Mouse (Mus musculus) adrenal gland, postnatal 36 days (tissue): ENCODE measurements around the gene Ctnnb1. TPM values are rescaled to one million over a fixed set of nuclear protein-coding genes. Genes with fewer than 3 reads are reported as not detected.
A peak's percentile ranks its signal among the peaks of the same experiment; 100 is the strongest.

Source experiments
- DNase-seq, 2 experiments: peaks; one replicate each; pipeline ENCODE4 v3.0.0; 2021; ENCODE audit warnings: mixed read lengths in 1 of 2
- total RNA-seq, 2 experiments: library from RNA; stranded (reverse); gene quantifications; 2 replicates each; pipeline ENCODE4 v1.2.3; 2021

Gene Ctnnb1
- total RNA-seq, 2 experiments from 2014 or later = 873 to 1,015 TPM

DNA sequence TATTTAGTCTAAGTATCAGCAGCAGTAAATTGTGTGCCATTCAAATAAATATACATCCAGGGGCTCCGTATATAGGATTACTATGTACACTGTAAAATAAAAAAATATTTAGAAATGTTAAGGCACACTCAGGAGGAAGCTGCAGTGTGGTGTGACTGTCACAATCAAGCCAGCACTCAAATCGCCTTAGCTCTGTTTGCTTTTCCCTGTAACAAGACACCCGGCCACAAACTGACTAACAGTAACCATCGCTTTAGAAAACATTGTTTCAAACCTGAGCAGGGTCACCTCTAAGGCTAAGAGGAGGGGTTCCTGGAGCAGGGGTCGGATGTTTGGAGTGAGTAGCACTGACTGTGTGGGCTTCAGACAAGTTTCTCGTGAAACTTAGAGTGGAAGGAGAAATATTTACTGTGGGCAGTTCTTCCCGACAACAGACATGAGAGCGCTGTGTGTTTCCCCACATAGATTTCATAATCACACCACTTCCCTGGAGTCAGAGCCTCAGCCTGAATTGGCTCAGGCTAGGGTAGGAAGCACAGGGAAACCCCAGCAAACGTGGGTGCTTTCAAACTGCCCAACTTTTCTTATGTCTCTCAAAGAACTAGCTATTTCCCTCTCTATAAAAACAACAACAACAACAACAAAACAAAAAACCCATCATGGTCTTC lies 1.9 kb upstream of the Ctnnb1 start:
- DNase-seq = no peak

DNA sequence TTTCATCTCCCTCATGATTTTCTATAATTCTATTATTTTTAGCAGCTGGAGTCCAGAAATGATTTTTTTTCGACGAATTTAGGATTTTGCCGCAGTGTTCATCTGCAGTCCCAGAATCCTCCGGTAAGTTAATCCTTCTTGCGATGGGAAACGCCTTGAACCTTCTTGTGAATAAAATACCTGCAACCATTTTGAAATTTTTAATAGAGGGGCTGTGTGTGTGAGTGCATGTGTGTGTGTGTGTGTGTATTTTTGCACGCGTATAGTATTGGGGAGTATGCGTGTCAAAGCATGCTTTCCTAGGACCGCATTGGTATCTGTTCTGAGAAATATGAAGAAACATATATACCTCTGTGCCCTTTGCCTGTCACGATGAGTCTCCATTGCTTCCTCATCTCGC lies 1.0 kb downstream of the Ctnnb1 start:
- no peak for DNase-seq

DNA sequence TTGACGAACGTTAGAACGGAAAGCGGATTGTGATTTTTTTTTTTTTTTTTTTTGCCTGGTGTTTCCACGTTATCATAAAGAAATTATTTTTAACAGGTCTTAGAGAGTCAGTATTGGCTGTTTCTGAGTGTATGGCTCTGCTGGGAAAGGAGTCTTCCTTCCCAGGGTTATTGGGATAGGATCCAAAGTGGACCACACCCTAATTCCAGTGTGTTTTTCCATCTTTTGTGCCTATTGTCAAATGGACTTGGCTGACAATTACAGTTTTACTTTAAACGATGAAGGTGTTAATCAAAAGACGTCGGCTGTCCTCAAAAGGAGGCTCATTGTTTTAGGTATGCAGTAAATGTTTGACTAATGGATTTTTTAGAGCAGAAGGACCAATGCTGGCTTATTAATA lies 1.8 kb downstream of the Ctnnb1 start:
- no peak for DNase-seq

DNA sequence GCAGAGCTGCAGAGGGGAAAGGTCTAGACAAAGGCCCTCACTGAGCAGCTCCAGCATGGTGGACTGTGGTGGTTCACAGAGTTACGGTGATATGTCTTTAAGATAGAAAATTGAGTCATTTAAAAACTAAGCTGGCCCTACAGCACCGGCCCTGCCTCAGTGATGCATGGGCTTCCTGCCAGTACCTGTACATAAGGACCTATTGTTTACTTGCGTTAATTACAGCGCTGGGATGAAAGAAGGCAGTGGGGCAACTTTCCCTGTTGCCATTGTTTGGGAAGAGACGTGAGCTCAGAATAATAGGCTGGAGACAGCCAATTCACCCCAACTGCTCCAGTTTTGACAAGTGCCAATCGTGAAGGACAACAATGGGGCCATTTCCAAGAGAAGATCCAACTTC lies 3.4 kb downstream of the Ctnnb1 start:
- no peak for DNase-seq

DNA sequence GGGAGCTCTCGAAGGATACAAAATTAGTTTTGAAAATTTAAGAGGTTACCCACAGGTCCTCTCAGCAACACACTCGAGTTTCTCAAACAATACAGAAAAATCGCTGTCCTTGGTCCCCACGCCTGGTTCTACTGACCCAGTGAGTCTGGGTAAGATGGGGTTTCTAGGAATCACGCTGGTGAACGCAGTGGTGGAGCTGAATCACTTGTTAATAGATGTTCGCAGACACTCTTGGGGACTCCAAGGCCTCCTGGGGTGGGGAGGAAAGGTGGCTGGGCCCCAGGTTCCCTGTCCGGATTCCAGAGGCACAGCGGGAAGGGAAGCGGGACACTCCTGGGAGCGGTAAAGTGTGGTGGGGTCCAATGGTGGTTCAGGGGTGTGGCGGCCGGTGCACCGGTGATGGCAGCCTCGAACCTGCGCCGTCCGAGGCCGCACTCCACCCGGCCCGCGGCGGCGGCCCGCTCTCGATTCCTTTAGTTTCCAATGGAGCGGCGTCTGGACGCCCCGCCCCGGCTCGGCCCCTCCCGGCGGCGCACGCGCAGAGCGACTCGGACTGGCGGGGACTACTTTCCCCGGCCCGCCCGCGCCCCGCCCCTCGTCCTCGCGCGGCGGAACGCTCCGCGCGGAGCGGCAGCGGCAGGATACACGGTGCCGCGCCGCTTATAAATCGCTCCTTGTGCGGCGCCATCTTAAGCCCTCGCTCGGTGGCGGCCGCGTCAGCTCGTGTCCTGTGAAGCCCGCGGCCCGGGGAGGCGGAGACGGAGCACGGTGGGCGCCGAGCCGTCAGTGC lies 4.0 kb downstream of the Ctnnb1 start:
- DNase-seq = peak; percentile 99

DNA sequence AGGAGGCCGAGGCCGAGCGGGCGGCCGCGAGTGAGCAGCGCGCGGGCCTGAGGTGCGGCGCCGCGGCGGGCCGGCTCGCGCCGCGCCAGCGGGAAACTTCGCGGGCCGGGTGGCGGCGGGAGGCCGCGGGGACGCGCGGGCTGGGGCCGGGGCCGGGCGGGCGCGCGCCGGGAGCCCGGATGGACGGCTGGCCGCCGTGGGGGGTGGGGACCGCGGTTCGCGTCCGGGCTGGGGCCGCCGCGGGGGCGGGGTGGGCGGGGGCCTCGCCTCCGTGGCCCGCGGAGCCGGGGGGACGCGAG lies 4.5 kb downstream of the Ctnnb1 start:
- peak in 1 of 2 experiments; percentile 86 for DNase-seq

DNA sequence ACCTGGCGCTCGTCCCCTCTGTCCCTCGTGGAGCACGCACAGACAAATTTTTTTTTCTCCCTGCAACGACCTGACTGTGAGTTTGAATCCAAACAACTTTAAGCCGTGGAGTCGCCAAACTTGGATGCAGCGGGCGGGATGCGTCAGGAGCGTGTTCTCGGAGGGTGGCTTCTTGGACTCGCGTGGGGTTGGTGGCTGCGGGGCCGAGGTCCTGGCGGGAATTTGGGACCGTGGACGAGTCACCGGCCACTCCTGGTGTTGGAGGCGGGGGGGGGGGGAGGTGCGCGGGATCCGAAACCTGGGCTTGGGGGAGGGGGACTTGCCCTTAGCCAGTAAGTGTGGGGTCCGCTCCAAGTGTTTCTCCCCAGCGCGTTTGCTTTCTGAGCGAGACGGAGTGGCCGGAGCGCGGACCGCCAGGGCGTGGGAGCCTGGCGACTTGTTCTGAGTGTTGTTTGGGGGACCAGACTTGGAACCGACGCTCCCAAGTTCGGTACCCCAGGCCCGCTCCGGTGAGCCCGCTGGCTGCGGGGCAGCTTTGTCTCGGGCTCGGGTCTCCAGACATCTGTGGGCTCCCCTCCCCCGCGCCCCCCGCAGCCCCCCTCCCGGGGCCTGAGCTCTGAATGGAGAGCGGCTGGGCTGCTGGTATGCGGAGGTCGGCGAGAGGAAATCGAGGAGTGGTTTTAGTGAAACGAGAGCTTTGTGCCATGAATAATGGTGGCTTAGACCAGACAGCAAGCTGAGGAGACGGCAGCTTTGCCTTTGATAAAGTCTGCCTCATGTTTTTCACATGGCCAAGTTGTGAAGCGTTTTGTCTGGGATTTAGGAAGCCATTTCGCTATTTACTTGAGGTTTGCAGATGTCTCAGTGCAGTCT lies 5.1 kb downstream of the Ctnnb1 start:
- DNase-seq = peak; percentile 35 to 63

DNA sequence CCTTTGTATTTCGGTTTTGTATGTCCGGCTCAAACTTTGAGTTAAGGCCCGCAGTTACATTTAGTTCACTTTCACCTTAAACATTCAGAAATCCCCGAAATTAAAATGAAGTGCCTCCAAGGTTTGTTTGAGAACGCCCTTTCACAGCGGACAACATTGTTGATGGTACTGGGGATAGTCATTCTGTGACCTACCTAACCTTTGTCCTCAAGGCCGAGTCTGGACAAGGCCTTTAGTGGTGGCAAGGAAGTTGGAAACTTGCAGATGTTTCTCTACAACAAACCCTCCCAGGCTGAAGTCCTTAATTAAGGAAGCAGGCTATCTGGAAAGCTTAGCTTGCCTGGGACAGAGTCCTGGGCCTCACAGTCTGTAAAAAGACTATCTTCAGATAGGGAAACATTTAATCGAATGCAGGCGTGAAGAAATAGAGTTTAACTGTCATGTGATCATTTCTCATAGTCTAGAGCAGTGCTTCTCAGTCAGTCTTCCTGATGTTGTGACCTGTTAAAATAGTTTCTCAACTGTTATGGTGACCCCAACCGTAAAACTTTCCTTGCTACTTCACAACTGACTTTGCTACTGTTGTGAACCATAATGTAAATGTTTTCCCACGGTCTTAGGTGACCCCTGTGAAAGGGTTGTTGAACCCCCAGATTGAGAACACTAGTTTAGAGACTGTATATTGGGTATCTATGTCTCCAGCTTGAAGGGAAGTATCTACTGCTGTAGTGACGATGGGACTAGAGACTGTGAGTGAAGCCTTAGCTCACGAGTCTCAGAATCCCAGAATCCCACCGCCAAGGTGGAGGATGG lies 6.0 kb downstream of the Ctnnb1 start:
- peak; percentile 28 to 44 for DNase-seq

DNA sequence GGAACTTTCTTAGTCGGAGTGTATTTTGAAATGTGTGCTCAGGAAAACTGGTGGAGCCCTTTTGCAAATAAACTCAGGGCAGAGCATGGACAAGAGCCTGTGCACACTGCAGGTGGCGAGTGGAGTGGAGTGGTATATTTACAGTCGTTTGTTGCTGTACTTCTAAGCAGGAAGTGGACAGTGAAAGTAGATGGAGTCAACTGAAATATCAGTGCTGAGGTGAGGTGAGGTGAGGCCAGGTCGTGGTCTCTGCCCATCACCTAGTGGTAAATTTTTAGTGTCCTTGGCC lies 6.6 kb downstream of the Ctnnb1 start:
- no peak for DNase-seq

DNA sequence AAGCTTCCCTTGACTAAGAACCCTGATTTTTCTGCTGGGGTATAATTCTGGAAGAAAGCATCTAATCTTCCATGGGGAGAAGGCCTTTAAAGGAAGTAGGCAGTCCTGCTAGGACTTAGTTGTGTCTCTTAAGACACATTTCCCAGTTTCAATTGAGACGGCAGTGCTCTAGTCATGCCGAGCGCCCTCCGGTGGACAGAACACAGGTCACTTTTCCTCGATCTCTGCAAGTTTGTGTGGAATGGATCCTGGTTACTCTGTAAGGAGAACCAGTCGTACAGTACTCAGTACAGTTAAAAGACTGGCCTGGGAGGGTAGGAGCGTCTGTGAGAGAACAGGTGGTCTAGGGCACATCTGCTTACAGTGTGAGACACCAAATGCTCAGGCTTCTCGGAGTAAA lies 7.3 kb downstream of the Ctnnb1 start:
- peak; percentile 76 to 80 for DNase-seq

DNA sequence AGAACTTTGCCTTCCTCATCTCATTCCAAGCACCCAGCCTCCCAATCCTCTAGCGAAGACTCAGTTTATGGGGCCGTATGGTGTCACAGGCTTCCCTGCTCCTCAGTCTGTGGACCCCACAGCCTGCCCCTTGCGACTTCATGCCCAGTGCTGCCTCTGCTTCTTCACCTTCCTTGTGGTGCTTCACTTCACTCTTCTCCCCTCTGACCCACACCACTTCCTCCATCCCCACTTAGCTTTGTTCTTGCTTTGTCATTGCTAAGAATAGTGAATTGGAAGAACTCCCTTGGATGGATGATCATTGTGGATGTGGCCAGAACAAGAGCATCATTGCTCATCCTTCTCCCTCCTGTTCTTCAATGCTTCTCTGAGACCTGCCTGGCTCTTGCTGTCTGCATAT lies 11.8 kb downstream of the Ctnnb1 start:
- DNase-seq = no peak

DNA sequence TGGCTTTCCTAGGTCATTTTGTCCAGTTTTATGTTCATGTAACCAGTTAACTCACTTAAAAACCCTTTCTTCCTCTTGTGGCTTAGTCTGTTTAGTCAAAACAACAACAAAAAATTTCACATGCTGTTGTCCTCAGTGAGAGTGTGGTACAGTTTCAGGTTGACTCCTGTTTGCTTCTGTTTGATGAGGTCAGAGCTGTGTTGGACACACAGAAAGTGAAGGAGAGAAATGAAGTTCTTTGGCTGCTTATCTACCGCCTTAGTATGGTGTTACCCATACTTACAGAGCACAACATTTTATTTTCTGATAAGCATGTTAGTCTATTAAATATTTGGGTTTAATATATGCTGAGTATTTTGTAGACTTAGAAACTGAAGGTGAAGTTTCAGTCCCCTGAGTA lies 14.7 kb downstream of the Ctnnb1 start:
- DNase-seq = no peak

DNA sequence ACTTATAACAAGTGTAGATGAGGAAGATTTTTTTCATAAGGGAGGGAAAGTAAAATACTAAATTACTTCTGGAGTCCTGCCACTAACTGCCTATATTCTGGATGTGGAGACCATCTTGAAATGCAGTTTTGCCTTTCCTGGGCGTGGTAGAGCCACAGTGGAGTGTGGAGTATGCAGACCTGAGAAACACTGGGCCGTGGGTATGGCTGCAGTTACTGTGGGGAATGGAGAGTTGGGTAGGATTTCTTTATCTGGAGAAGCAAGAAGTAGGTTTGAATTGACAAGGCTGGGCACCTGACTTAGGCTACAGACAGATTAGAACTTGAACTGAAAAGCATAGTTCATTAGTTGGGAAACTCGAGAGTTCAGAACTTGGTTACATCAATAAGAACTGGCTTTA lies 15.2 kb downstream of the Ctnnb1 start:
- no peak for DNase-seq

DNA sequence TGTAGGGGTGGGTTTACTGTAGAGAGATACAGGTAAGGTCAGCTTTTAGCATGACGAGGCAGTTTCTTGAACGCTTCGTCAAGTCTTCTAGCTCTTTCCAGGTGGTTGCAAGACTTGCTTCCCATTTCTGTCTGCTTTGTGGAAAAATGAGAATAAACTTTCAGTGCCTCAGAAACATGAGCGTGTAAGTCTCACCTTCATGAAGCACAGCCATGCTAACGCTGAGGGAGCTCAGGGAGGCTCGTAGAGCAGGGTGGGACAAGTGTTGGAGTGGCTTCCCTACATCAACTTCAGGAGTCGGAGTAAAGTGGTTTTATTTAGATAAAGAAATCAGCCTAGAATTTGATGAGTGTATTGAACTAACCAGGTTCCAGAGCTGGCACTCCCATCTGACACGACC lies 17.1 kb downstream of the Ctnnb1 start:
- no peak for DNase-seq

DNA sequence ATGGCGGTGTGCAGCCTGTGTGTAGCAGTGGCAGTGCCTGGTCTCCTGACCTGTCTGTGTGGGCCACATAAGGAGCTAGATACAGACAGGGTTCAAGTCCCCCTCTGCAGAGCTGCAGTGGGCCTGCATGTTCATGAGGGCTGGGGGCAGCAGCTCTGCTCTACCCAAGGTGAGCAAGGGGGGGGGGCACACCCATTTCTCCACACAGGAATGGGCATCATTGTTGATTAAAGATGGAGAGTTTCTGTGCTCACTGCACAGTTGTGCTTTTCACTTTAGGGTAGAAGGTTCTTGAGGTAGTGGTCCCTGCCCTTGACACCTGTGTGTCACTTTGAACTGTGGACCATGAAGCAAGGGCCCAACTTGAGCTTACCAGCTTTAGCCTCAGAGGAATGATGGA lies 19.8 kb downstream of the Ctnnb1 start:
- DNase-seq = no peak

DNA sequence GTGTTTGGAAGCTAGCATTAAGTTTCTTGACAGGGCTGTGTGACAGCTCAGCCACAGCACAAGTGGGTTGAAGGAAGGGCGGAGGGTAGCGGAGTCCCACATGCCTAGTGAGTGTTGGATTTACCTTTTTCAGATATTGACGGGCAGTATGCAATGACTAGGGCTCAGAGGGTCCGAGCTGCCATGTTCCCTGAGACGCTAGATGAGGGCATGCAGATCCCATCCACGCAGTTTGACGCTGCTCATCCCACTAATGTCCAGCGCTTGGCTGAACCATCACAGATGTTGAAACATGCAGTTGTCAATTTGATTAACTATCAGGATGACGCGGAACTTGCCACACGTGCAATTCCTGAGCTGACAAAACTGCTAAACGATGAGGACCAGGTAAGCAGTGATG lies 21.7 kb downstream of the Ctnnb1 start:
- DNase-seq = no peak

DNA sequence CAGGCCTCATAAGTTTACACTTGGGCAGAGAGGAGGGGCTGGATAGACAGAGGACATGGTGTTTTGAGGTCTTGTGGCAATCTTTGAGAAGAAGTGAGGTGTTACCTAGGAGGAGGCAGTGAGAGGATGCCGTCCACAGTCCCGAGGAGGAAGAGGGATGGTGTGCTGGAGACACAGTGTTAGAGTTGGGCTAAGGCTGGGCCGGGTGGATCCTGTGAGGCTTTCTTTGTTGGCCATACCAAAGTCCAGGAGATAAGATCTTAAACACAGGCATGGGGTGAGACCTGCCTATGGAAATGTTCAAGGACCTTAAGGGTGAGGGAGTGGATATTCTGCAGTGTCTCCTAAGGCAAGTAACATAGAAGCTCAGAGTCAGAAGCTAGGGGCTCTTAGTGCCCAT lies 22.9 kb downstream of the Ctnnb1 start:
- no peak for DNase-seq

DNA sequence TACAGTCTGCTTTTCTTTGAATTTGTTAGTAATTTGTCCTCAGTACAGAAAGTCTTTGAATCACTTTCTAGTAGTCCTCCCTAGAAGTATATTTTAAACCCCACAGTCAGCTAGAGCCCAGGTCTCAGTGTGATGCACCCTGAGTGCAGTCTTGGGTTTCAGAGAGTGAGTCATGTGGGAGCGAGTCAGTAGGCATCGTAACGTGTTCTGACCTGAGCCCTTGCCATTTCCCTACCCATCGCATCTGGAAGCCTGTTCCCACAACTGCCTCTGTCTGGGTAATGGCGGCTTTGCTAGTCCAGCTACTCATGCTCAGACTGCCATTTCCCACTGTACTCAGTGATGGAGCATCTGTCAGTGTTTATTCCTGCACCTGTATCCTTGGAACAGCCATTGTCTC lies 29.0 kb downstream of the Ctnnb1 start:
- DNase-seq = no peak

DNA sequence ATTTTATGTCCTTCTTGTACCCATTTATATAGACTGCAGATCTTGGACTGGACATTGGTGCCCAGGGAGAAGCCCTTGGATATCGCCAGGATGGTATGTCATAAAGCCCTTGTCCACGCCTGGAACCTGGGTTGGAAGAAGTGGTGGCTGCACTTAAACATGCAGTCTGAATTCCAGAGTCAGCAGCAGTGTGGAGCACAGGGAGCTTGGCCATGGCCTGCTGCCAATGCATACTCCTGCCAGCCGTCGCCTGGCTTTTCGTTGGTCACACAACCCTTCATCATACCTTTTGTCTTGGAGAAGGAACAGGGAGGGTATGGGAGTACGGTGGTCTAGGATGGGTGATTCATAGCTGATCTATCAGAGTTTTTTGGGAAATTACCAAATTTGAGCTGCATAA lies 29.5 kb downstream of the Ctnnb1 start:
- peak in 1 of 2 experiments; percentile 42 for DNase-seq

DNA sequence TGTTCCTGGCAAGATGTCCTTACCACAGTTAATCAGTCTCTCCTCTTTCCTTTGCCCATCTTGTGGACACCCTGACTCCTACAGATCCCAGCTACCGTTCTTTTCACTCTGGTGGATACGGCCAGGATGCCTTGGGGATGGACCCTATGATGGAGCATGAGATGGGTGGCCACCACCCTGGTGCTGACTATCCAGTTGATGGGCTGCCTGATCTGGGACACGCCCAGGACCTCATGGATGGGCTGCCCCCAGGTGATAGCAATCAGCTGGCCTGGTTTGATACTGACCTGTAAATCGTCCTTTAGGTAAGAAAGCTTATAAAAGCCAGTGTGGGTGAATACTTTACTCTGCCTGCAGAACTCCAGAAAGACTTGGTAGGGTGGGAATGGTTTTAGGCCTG lies 30.2 kb downstream of the Ctnnb1 start:
- DNase-seq = no peak

DNA sequence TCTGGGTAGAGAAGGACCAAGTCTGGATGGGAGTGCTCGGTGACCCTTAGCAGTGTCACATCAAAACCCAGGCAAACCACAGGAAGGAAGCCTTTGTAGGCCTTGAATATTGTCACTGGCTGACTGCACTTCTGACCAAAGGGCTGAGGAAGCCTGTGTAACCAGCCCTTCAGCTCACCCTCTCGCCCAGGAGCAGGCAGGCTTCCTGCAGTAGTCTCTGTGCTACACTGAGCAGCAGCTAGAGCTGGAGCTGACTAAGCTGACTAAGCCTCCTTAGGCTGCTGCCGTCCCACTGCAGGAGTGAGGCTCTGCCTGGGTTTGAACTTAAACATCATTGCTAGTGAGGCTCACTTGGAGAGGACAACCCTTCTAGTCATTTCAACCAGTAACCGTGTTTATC lies 31.6 kb downstream of the Ctnnb1 start:
- DNase-seq = no peak

DNA sequence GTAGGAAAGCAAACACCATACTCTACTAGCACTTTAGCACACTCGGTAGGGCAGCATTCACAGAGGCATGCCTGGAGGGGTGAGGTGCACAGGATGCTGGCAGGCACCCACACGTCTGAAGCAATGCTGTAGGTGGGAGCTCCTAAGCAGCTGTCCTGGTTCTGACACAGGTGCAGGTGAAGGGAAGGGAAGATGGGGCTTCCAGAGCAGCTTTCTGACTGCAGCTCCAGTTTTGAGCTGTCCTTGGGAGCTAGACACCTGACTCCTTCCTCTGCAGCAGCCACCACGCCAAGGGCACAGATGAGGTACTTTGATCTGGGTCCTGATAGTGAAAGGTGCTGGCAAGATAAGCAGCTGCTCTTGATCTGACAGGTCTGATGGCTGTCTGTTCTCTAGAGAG lies 32.5 kb downstream of the Ctnnb1 start:
- no peak for DNase-seq
